11 mouse cellular contexts compared by ENCODE assay signal in the genomic region with DNA sequence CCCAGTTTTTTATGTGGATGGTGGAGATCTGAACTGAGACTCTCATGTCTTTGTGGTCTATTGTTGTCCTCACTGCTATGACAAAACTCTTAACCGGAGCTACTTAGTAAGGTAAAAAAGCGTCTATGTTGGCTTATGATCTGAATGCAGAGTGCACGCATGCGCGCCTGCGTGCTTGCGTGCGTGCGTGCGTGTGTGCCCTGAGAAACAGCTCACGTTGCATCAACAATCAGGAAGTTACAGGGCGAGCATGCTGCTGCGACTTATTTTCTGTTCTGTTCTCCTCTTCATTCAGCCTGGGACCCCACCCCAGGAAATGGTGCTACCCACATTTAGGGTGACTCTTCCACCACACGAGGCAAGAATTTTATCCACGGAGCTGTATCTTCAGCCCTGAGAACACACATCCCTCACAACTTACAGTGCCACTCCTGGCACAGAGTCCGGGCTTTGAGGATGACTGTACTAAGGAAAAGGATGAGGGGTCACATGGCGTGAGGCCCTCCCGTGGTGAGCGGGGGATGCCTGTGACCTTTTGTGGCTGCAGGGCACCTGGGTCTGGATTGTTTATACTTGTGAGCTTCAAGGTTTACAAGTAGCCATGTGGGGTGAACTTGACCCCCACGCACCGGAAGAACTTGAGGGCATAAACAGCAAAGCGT.
DNase-seq lines count a peak whose midpoint lies in the region; ATAC-seq and TF ChIP-seq lines count a peak whose summit lies in the region.
"Had no signal": no experiment of that assay in that cellular context is flagged by ENCODE, and none has a peak within 500 bp of the region (broad histone marks: within the 10 kb centered on the region; RNA-seq: fewer than 3 reads in every experiment).

No protein-coding gene starts in this region.

- no peaks in the 10 kb centered on the region for H3K9me3 ChIP-seq in lung, postnatal 0 days (ENCODE audit: low read length)
- H3K9me3 ChIP-seq in intestine, embryonic 15.5 days = no peaks in the 10 kb centered on the region
- no peaks in the 10 kb centered on the region for H3K9me3 ChIP-seq in neural tube, embryonic 15.5 days (replicated peaks)
- H3K9me3 ChIP-seq: embryonic facial prominence, embryonic 15.5 days had no signal

- no peak for DNase-seq in gastrocnemius, adult 2 months
- DNase-seq in gastrocnemius, postnatal 10 days = no peak
- no peak for DNase-seq in lung, postnatal 0 days (ENCODE audit: low spot score)
- no peak for DNase-seq in lung, postnatal 10 days
- no peak for DNase-seq in heart, postnatal 25 days (ENCODE audit: low spot score)
- DNase-seq: heart, adult 2 months; right cerebral cortex, postnatal 4 days had no signal

- H3K4me3 ChIP-seq in gastrocnemius, adult 2 months = peak overlapping the region; percentile 45
- H3K4me3 ChIP-seq in lung, postnatal 0 days (ENCODE audit: low read depth, low read length) = no peak overlapping the region
- H3K4me3 ChIP-seq in intestine, embryonic 15.5 days (replicated peaks) = no peak overlapping the region
- H3K4me3 ChIP-seq in neural tube, embryonic 15.5 days (replicated peaks) = no peak overlapping the region
- H3K4me3 ChIP-seq: embryonic facial prominence, embryonic 15.5 days; heart, adult 2 months had no signal

- WGBS in lung, postnatal 0 days = 69% methylated on average over 22 of the region's 22 CpGs
- WGBS in intestine, embryonic 15.5 days = 67% methylated on average over 22 of the region's 22 CpGs
- 79% methylated on average over 22 of the region's 22 CpGs for WGBS in neural tube, embryonic 15.5 days

- TF ChIP-seq CTCF in gastrocnemius, adult 2 months (IDR thresholded peaks at IDR 0.05) = no peak
- no peak for TF ChIP-seq CTCF in lung, postnatal 0 days (IDR thresholded peaks at IDR 0.05)

- no peak for TF ChIP-seq EP300 in lung, postnatal 0 days (IDR thresholded peaks at IDR 0.05)

- no peaks in the 10 kb centered on the region for H3K36me3 ChIP-seq in lung, postnatal 0 days (ENCODE audit: insufficient read depth, low read length)
- no peaks in the 10 kb centered on the region for H3K36me3 ChIP-seq in intestine, embryonic 15.5 days
- no peaks in the 10 kb centered on the region for H3K36me3 ChIP-seq in neural tube, embryonic 15.5 days
- H3K36me3 ChIP-seq: embryonic facial prominence, embryonic 15.5 days had no signal

- H3K4me1 ChIP-seq in lung, postnatal 0 days (ENCODE audit: insufficient read depth, low read depth, low read length) = no peaks in the 10 kb centered on the region; the same call in none of the 2 replicates
- H3K4me1 ChIP-seq in intestine, embryonic 15.5 days (replicated peaks) = peaks cover 5% of the 10 kb centered on the region; the same call in 1 of the 2 replicates
- no peaks in the 10 kb centered on the region; the same call in 1 of the 2 replicates for H3K4me1 ChIP-seq in neural tube, embryonic 15.5 days

- peak; percentile 14; the same call in 1 of the 2 replicates for ATAC-seq in lung, postnatal 0 days
- ATAC-seq in intestine, embryonic 15.5 days = peak; percentile 58
- ATAC-seq in neural tube, embryonic 15.5 days (ENCODE audit: low FRiP score) = no peak
- ATAC-seq in frontal cortex, adult (ENCODE audit: low TSS enrichment) = no peak

- no peak overlapping the region for H3K4me2 ChIP-seq in lung, postnatal 0 days (replicated peaks; ENCODE audit: low read depth, low read length)
- no peak overlapping the region; the same call in 1 of the 2 replicates for H3K4me2 ChIP-seq in intestine, embryonic 15.5 days (replicated peaks)
- H3K4me2 ChIP-seq in neural tube, embryonic 15.5 days = peak overlapping the region; percentile 15; the same call in 1 of the 2 replicates
- H3K4me2 ChIP-seq: embryonic facial prominence, embryonic 15.5 days had no signal

- H3K27me3 ChIP-seq in lung, postnatal 0 days (replicated peaks; ENCODE audit: insufficient read depth, low read length) = no peaks in the 10 kb centered on the region
- H3K27me3 ChIP-seq in intestine, embryonic 15.5 days (replicated peaks) = no peaks in the 10 kb centered on the region
- no peaks in the 10 kb centered on the region for H3K27me3 ChIP-seq in neural tube, embryonic 15.5 days (replicated peaks)
- H3K27me3 ChIP-seq: embryonic facial prominence, embryonic 15.5 days had no signal

- no peak overlapping the region for H3K27ac ChIP-seq in gastrocnemius, adult 2 months
- H3K27ac ChIP-seq in lung, postnatal 0 days (ENCODE audit: low read length) = no peak overlapping the region
- peak overlapping the region; percentile 61; the same call in 1 of the 2 replicates for H3K27ac ChIP-seq in intestine, embryonic 15.5 days
- no peak overlapping the region for H3K27ac ChIP-seq in neural tube, embryonic 15.5 days (replicated peaks)
- H3K27ac ChIP-seq: embryonic facial prominence, embryonic 15.5 days; heart, adult 2 months had no signal

- no peak overlapping the region for H3K9ac ChIP-seq in lung, postnatal 0 days (replicated peaks; ENCODE audit: low read depth)
- no peak overlapping the region for H3K9ac ChIP-seq in intestine, embryonic 15.5 days
- H3K9ac ChIP-seq in neural tube, embryonic 15.5 days (replicated peaks) = no peak overlapping the region
- H3K9ac ChIP-seq: embryonic facial prominence, embryonic 15.5 days had no signal

- intact Hi-C loops in gastrocnemius, adult 2 months (cut with DNase I) = no loop called here
- intact Hi-C loops in heart, postnatal 25 days (cut with DNase I) = no loop called here

Comparison
In these comparisons a context has a peak if more than half of its experiments do, and no peak if none do; other contexts are left out.
1. ATAC-seq: peak in lung, postnatal 0 days (single experiment) and intestine, embryonic 15.5 days (single experiment); none in neural tube, embryonic 15.5 days (single experiment) and frontal cortex, adult (single experiment).